Mouse (Mus musculus) heart, adult 2 months (tissue): ENCODE measurements around the gene Icmt. TPM values are rescaled to one million over a fixed set of nuclear protein-coding genes. Genes with fewer than 3 reads are reported as not detected.

ENCODE experiments used
- DNase-seq, 2 experiments: peaks; one replicate each; pipeline ENCODE4 v3.0.0; 2021
- H3K27ac ChIP-seq: fragments of 200-600 bp; 2 replicates; pipeline ENCODE4 v1.8.1; 2022
- H3K27me3 ChIP-seq: fragments of 200-500 bp; 2 replicates; pipeline ENCODE4 v1.6.1; 2012; ENCODE audit warnings: mild to moderate bottlenecking, low read length, inconsistent platforms, mixed read lengths; ENCODE audit not compliant: control insufficient read depth, insufficient read depth
- H3K36me3 ChIP-seq: fragments of 200-500 bp; 2 replicates; pipeline ENCODE4 v1.6.1; 2012; ENCODE audit warnings: low read length, inconsistent platforms; ENCODE audit not compliant: control insufficient read depth, insufficient read depth
- H3K4me1 ChIP-seq: fragments of 200-500 bp; 2 replicates; pipeline ENCODE4 v1.6.1; 2011; ENCODE audit warnings: low read length; ENCODE audit not compliant: control insufficient read depth, insufficient read depth
- H3K4me3 ChIP-seq: fragments of 200-600 bp; 2 replicates; pipeline ENCODE4 v1.8.1; 2022
- H3K79me2 ChIP-seq: fragments of 200-500 bp; replicated peaks from 2 replicates; pipeline ENCODE4 v1.6.1; 2012; ENCODE audit warnings: mild to moderate bottlenecking, inconsistent platforms, low read length, moderate library complexity, mixed read lengths; ENCODE audit not compliant: control insufficient read depth, insufficient read depth
- H3K9ac ChIP-seq: fragments of 200-500 bp; 2 replicates; pipeline ENCODE4 v1.6.1; 2012; ENCODE audit warnings: low read depth, mild to moderate bottlenecking, control low read depth, inconsistent platforms, low read length, mixed read lengths
- CTCF ChIP-seq: fragments of 200-600 bp; IDR thresholded peaks from 2 replicates; pipeline ENCODE4 v1.8.1; 2022; ENCODE audit warnings: antibody characterized with exemption, mild to moderate bottlenecking, moderate library complexity
- EP300 ChIP-seq: fragments of 200-500 bp; IDR thresholded peaks from 2 replicates; pipeline ENCODE4 v1.6.1; 2011; ENCODE audit warnings: low read depth, low read length, control low read depth; ENCODE audit not compliant: insufficient read depth
- POLR2A ChIP-seq: fragments of 200-500 bp; IDR thresholded peaks from 2 replicates; pipeline ENCODE4 v1.6.1; 2011; ENCODE audit warnings: mild to moderate bottlenecking, low read depth, low read length, control low read depth; ENCODE audit not compliant: insufficient read depth
- WGBS: fragments of 180-500 bp; shearing (Covaris S2); methylation state at CpG from one replicate; pipeline ENCODE4 v1.1.7; 2018; 5-methylcytosine and 5-hydroxymethylcytosine counted together
- intact Hi-C: fragments of 180-260 bp; cut with DNase I; formaldehyde crosslinking; loops from one replicate; pipeline ENCODE4 v1.15.1; 2025
- long read RNA-seq: library from polyadenylated mRNA; stranded (forward); transcript quantifications from one replicate; pipeline ENCODE4 v2.0.0, GENCODE M21; 2021
- polyA plus RNA-seq: library from polyadenylated mRNA; depleted of rRNA; stranded (reverse); fragments of >200 nt; gene quantifications from 2 replicates; pipeline ENCODE4 v1.2.3, GENCODE M21; 2012; rRNA removed
- total RNA-seq, 2 experiments: library from RNA; stranded (reverse); gene quantifications; 2 replicates each; pipeline ENCODE4 v1.2.3; 2021

Gene Icmt
- 10 to 100 TPM; 26.4 to 28.2 TPM for total RNA-seq
- polyA plus RNA-seq, result 17.7 and 27.2 TPM in 2 replicates
- long read RNA-seq, full-length matches to known transcripts, result 20 of 27 reads
- long read RNA-seq, partial matches to known transcripts, result 0 of 27 reads
- long read RNA-seq, other reads (novel, unspliced or antisense), result 7 of 27 reads

DNA sequence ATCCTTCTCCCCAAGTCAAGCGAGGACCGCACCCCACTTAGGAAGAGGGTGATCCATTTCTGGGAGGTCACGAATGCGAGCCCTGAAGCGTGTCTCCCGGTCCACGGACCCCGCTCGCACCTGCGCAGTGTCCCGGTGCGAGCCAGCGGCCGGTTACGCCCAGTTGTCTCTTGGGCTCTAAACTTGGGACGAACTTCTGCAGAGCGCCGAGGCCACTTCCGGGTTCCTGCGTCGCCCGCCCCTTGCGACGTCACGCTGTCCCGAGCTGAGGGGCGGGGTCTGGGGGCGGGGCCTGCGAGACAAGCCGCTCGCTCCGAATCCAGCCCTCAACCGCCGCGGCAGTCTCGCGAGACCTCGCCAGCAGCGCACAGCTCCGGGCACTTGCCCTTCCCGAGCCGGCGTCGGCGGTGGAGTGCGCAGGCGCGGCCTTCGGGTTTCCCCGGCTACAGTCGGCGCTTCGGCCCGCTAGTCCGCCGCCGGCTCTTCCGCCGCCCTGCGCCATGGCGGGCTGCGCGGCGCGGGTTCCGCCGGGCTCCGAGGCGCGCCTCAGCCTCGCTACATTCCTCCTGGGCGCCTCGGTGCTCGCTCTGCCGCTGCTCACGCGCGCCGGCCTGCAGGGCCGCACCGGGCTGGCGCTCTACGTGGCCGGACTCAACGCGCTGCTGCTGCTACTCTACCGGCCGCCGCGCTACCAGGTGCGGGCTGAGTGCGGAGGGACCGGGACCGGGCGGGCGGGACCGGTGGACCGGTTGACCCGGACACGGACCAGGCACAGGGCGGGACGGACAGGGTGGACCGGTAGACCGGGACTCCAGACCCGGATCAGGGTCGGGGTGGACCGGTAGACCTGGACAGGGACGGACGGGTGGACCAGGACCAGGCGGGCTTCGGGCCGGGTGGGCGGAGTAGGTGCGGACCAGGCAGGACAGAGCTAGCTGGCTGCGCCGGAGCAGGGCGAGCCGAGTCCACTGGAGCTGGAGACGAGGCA, at the start of gene Icmt:
Gene Icmt (plus strand): TSS at position 354 of the 988 bp plus-strand sequence.
- H3K27me3 ChIP-seq, result no peaks in the 10 kb centered on the region
- peaks cover 8% of the 10 kb centered on the region for H3K4me1 ChIP-seq
- peaks cover 5% of the 10 kb centered on the region; the same call in 1 of the 2 replicates for H3K79me2 ChIP-seq
- peak within 1 kb of the TSS; percentile 90 for H3K27ac ChIP-seq
- WGBS, result under 1% methylated on average over 119 of the region's 119 CpGs
- no peaks in the 10 kb centered on the region for H3K36me3 ChIP-seq
- DNase-seq, result peak; percentile 100
- intact Hi-C loops, result loop anchor here (2.0 to 10.0 kb wide), 3 partner anchors 22 to 272 kb away; partner anchors contain the start of genes Rnf207 and Zbtb48
- TF ChIP-seq POLR2A, result peak; percentile 91
- peak; percentile 46; the same call in 1 of the 2 replicates for TF ChIP-seq EP300
- no peak for TF ChIP-seq CTCF
- peak within 1 kb of the TSS; percentile 92 for H3K4me3 ChIP-seq
- H3K9ac ChIP-seq, result peak within 1 kb of the TSS; percentile 98

DNA sequence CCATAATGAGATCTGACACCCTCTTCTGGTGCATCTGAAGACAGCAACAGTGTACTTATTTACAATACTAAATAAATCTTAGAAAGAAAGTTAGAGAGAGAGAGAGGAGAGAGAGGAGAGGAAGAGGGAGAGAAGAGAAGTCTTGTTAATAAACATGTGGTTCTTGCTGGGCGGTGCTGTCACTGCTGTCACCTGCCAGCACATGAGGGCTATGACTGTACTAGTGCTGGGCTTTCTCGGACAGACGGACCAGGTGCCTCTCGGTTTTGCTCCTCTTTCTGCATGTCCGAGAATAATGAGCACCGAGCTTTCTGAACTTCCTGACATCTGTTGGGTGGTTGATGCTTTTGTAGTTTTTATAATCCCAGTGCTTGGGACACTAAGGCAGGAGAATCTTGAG, 46.4 kb upstream of the Icmt start:
- Histone ChIP-seq H3K79me2 (no peaks in the 10 kb centered on the region), H3K4me3 (no peak overlapping the region), H3K36me3 (0 out of 2 replicates have a peak, but pooled peaks cover 2% of the 10 kb centered on the region), H3K4me1 (peaks cover 7% of the 10 kb centered on the region; the same call in 1 of the 2 replicates), H3K27ac (no peak overlapping the region), H3K27me3 (no peaks in the 10 kb centered on the region), H3K9ac (no peak overlapping the region)
- 86% methylated on average over 6 of the region's 6 CpGs for WGBS
- no peak for DNase-seq
- TF ChIP-seq POLR2A (no peak), EP300 (no peak), CTCF (no peak)
- intact Hi-C loops, result no loop called here

DNA sequence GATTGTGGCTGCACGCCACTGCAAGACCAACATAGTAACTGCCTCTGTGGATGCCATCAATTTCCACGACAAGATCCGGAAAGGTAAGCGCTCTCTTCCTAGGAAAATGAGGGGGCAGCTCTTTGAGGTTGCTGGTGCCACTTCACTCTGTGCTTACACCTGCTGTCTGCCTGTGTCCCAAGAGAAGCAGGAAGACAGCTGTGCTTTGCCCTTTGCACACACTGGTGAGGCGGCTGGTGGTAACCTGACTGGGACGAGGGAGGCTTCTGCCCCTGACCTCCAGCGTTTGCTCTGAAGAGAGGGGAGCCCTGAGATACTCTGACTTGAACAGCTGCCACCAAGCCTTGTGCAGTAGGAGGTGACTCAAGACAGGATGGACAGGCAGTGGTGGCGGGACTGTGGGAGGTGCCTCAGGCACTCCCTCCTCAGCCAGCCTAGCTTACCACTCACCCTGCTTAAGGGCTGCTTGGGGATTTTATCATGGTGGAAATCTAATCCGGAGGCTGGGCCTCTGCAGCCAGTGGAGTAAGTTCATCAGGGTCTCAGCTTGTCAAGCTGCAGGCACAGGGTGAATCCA, 43.8 kb upstream of the Icmt start:
- WGBS, result 63% methylated on average over 9 of the region's 9 CpGs
- intact Hi-C loops, result no loop called here
- DNase-seq, result no peak
- Histone ChIP-seq H3K9ac (no peak overlapping the region), H3K27ac (peak overlapping the region; percentile 49; the same call in 1 of the 2 replicates), H3K79me2 (no peaks in the 10 kb centered on the region), H3K4me3 (no peak overlapping the region), H3K36me3 (no peaks in the 10 kb centered on the region), H3K4me1 (peaks cover 7% of the 10 kb centered on the region), H3K27me3 (no peaks in the 10 kb centered on the region)
- TF ChIP-seq POLR2A, result no peak
- no peak for TF ChIP-seq CTCF
- TF ChIP-seq EP300, result no peak

DNA sequence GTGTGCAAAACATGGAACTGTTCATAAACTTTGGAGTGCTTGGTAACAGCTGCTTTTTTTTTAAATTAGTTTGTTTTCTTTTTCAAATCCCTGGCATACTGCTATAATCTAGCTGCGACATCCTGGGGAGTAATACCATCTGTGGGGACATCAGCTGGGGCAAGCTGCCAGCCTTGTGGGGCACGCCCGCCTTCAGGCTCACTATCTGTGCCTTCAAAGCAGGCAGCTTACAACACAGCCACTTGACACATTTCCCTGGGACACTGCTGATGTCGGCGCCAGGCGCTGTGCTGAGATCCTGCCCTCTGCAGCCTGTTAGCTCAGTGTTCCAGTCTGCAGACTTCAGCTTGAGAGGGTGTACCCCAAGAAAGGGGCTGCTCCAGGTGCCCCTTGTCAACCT, 40.0 kb upstream of the Icmt start:
- H3K4me1 ChIP-seq, result peaks cover 14% of the 10 kb centered on the region
- peak overlapping the region; percentile 51 for H3K27ac ChIP-seq
- no peaks in the 10 kb centered on the region for H3K36me3 ChIP-seq
- peak; percentile 77 to 85 for DNase-seq
- WGBS, result 23% methylated on average over 6 of the region's 6 CpGs
- TF ChIP-seq POLR2A (no peak), EP300 (peak; percentile 89), CTCF (peak; percentile 18; the same call in 1 of the 2 replicates)
- H3K9ac ChIP-seq, result no peak overlapping the region
- H3K4me3 ChIP-seq, result no peak overlapping the region
- H3K79me2 ChIP-seq, result no peaks in the 10 kb centered on the region
- H3K27me3 ChIP-seq, result no peaks in the 10 kb centered on the region
- intact Hi-C loops, result no loop called here

DNA sequence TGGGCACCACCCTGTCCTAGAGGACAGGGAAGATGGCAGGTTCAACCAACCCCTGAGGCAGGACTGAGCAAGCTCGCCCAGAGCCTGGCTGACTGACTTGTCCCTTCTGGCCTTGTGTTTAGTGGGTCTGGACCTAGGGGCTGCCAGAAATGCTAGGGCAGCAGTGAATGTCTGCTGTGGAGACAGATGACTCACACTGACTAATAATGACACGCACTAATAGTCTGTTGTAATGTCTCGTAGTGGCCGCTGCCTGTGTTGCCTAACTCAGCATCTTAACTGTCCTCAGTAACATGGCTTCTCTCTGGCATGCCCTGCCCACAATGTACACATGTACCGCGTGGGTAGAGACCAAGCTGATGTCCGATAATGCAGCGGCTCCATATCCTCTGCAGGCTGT, 36.6 kb upstream of the Icmt start:
- no peak overlapping the region for H3K27ac ChIP-seq
- peaks cover 18% of the 10 kb centered on the region for H3K4me1 ChIP-seq
- no peak overlapping the region for H3K9ac ChIP-seq
- intact Hi-C loops, result no loop called here
- H3K4me3 ChIP-seq, result no peak overlapping the region
- no peak for DNase-seq
- no peaks in the 10 kb centered on the region for H3K79me2 ChIP-seq
- 80% methylated on average over 8 of the region's 8 CpGs for WGBS
- TF ChIP-seq EP300 (no peak), POLR2A (no peak), CTCF (no peak)
- H3K36me3 ChIP-seq, result no peaks in the 10 kb centered on the region
- H3K27me3 ChIP-seq, result no peaks in the 10 kb centered on the region
